Mouse (Mus musculus) kidney, postnatal 14 days (tissue): ENCODE data around the gene Dlg5.

Experiments used
- DNase-seq: peaks from one replicate; pipeline ENCODE4 v3.0.0; 2022; ENCODE audit warnings: mixed read lengths

The Dlg5 gene

GRCm38 (mm10) chr14:24245177-24246081, at the start of gene Dlg5:
Gene Dlg5 (minus strand): TSS chr14:24245920.
- peak; percentile 82 for DNase-seq

- DNase-seq, result no peak
These were observed 47.9 kb upstream of the Dlg5 start for GRCm38 (mm10) chr14:24293631-24294030.

- DNase-seq, result no peak
These were observed 47.2 kb upstream of the Dlg5 start, which contains the start of gene E330034G19Rik for GRCm38 (mm10) chr14:24292914-24293313. Gene E330034G19Rik (plus strand): TSS chr14:24293214.

- DNase-seq, result no peak
These were observed 45.0 kb upstream of the Dlg5 start for GRCm38 (mm10) chr14:24290726-24291125.

GRCm38 (mm10) chr14:24286136-24286535, 40.4 kb upstream of the Dlg5 start:
- DNase-seq, result no peak

GRCm38 (mm10) chr14:24282276-24282675, 36.6 kb upstream of the Dlg5 start:
- no peak for DNase-seq

GRCm38 (mm10) chr14:24281278-24281677, 35.6 kb upstream of the Dlg5 start:
- DNase-seq, result peak; percentile 8

- DNase-seq, result no peak
These were observed 29.8 kb upstream of the Dlg5 start for GRCm38 (mm10) chr14:24275534-24275933.

- DNase-seq, result peak; percentile 49
These were observed 27.9 kb upstream of the Dlg5 start for GRCm38 (mm10) chr14:24273575-24273974.

GRCm38 (mm10) chr14:24269571-24269970, 23.9 kb upstream of the Dlg5 start:
- DNase-seq, result no peak

GRCm38 (mm10) chr14:24262915-24263314, 17.2 kb upstream of the Dlg5 start:
- no peak for DNase-seq

GRCm38 (mm10) chr14:24262382-24262781, 16.7 kb upstream of the Dlg5 start:
- no peak for DNase-seq

GRCm38 (mm10) chr14:24260391-24260790, 14.7 kb upstream of the Dlg5 start:
- DNase-seq, result no peak

- no peak for DNase-seq
These were observed 10.2 kb upstream of the Dlg5 start for GRCm38 (mm10) chr14:24255956-24256355.

GRCm38 (mm10) chr14:24253611-24254202, 8.0 kb upstream of the Dlg5 start:
- DNase-seq, result peak; percentile 65

GRCm38 (mm10) chr14:24251326-24251725, 5.6 kb upstream of the Dlg5 start:
- no peak for DNase-seq

GRCm38 (mm10) chr14:24249926-24250325, 4.2 kb upstream of the Dlg5 start:
- DNase-seq, result no peak

GRCm38 (mm10) chr14:24244330-24245176, 1.2 kb downstream of the Dlg5 start:
- DNase-seq, result peak; percentile 81

- no peak for DNase-seq
These were observed 3.7 kb downstream of the Dlg5 start for GRCm38 (mm10) chr14:24242016-24242415.

GRCm38 (mm10) chr14:24240831-24241230, 4.9 kb downstream of the Dlg5 start:
- peak; percentile 27 for DNase-seq

- no peak for DNase-seq
These were observed 6.1 kb downstream of the Dlg5 start for GRCm38 (mm10) chr14:24239651-24240050.

GRCm38 (mm10) chr14:24235954-24236353, 9.8 kb downstream of the Dlg5 start:
- no peak for DNase-seq

- DNase-seq, result peak; percentile 77
These were observed 11.3 kb downstream of the Dlg5 start for GRCm38 (mm10) chr14:24234411-24234810.
